Mouse (Mus musculus): Measurements from ENCODE around the gene Olfr323. TPM values are rescaled to one million over a fixed set of nuclear protein-coding genes. Genes with fewer than 3 reads are reported as not detected.

The Olfr323 gene
- not detected in 2 replicates for polyA plus RNA-seq (2015; fragmentation: Nextera tagmentation; extraction: Ambion mirVana)

DNA sequence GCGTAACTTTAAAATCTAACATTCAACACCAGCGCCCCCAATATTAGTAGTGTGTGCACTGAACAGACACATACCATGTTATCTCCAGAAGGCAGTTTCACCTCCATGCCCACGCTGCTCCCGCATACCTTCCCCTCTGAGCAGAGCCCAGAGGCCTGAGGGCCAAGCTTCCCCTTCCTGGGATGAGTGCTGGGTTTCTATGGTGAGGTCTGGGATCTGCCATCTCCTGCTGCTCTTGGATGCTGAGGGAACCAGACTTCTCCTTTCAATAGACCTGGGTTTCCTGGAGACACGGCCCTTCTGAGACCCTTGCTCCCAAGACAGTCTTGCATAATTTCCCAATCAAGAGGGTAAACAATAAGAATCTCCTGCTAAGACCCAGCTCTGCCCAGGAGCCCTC, at the start of gene Olfr323:
Olfr323 (minus strand) TSS at position 101 of the 400 bp plus-strand sequence.
- ATAC-seq (replicated peaks; ENCODE audit: insufficient number of reproducible peaks, insufficient read depth, low FRiP score, low read depth), result no peak
- no peak within 1 kb of the TSS for H3K27ac ChIP-seq
- no peaks in the 10 kb centered on the region for H3K4me1 ChIP-seq (replicated peaks)
- 63% methylated on average over 5 of the region's 5 CpGs for WGBS
- H3K36me3 ChIP-seq, result no peaks in the 10 kb centered on the region
- H3K4me3 ChIP-seq, result no peak within 1 kb of the TSS
- H3K4me2 ChIP-seq, result no peak within 1 kb of the TSS
- H3K9me3 ChIP-seq (replicated peaks), result no peaks in the 10 kb centered on the region
- no peak within 1 kb of the TSS for H3K9ac ChIP-seq
- H3K27me3 ChIP-seq, result no peaks in the 10 kb centered on the region; the same call in 1 of the 2 replicates

DNA sequence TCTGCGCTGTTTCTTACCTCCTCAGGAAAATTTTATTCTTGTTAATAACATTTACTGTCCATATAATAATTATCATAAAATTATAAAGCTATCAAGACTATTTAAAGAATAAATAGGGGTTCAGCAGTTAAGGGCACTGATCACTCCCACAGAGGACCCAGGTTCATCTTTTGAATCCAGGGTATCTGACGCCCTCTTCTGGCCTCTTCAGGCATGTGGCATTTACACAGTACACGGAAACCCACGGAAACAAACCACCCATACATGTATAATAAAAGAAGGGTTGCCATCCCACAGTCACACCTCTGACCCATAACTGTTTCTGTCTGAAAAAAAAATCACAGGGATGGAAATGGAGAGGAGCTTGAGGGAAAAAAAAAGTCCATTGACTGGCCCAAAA, 41.5 kb upstream of the Olfr323 start:
- no peaks in the 10 kb centered on the region for H3K36me3 ChIP-seq
- no peak overlapping the region for H3K4me3 ChIP-seq
- H3K9ac ChIP-seq, result no peak overlapping the region
- H3K27me3 ChIP-seq, result no peaks in the 10 kb centered on the region
- no peak overlapping the region for H3K4me2 ChIP-seq
- ATAC-seq (replicated peaks; ENCODE audit: insufficient number of reproducible peaks, insufficient read depth, low FRiP score, low read depth), result no peak
- no peaks in the 10 kb centered on the region for H3K9me3 ChIP-seq (replicated peaks)
- H3K27ac ChIP-seq, result no peak overlapping the region
- H3K4me1 ChIP-seq (replicated peaks), result no peaks in the 10 kb centered on the region
- WGBS, result 51% methylated on average over 4 of the region's 4 CpGs

DNA sequence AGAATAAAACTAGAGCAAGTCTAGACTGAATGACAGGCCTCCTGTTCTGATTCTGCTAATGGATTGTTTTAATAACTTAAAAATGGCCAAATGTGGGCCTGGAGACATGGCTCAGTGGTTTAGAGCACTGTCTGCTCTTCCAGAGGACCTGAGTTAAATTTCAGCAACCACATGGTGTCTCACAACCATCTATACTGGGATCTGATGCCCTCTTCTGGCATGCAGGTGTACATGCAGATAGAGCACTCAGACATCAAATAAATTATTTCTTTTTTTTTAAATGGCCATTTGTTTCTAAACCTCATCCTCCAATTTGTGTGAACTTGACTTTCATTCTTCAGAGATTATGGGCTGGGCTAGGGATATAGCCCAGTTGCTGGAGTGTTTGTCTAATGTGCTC, 39.0 kb upstream of the Olfr323 start:
- Histone ChIP-seq H3K9ac (no peak overlapping the region), H3K27ac (no peak overlapping the region), H3K4me3 (no peak overlapping the region), H3K27me3 (no peaks in the 10 kb centered on the region), H3K4me1 (replicated peaks) (no peaks in the 10 kb centered on the region), H3K4me2 (no peak overlapping the region), H3K36me3 (no peaks in the 10 kb centered on the region), H3K9me3 (replicated peaks) (no peaks in the 10 kb centered on the region)
- ATAC-seq (replicated peaks; ENCODE audit: insufficient number of reproducible peaks, insufficient read depth, low FRiP score, low read depth), result no peak

DNA sequence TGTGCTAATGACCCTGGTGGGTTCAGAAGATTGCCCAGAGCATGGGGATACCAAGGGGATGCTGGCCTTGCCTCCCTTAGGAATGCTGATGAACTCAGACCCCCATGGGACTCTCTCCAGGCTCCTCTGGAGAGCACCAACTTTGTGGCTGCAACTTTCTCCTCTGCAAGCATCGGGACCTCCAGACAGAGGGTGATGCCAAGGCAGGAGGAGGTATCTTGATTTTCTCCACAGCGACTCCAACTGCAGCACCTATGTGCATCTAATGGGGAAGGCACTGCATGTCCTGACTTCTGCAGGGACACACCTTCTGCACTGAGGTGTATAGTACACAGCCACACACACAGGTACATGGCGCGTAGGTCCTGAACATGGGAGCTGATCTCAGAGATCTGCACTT, 28.3 kb upstream of the Olfr323 start, which contains the start of gene Olfr322:
Olfr322 (plus strand) TSS at position 187 of the 400 bp plus-strand sequence.
- Histone ChIP-seq H3K4me2 (no peak within 1 kb of the TSS), H3K4me3 (no peak within 1 kb of the TSS), H3K27me3 (no peaks in the 10 kb centered on the region), H3K27ac (no peak within 1 kb of the TSS), H3K9me3 (replicated peaks) (no peaks in the 10 kb centered on the region), H3K36me3 (no peaks in the 10 kb centered on the region), H3K4me1 (replicated peaks) (no peaks in the 10 kb centered on the region), H3K9ac (no peak within 1 kb of the TSS)
- 76% methylated on average over 4 of the region's 4 CpGs for WGBS
- ATAC-seq (replicated peaks; ENCODE audit: insufficient number of reproducible peaks, insufficient read depth, low FRiP score, low read depth), result no peak

DNA sequence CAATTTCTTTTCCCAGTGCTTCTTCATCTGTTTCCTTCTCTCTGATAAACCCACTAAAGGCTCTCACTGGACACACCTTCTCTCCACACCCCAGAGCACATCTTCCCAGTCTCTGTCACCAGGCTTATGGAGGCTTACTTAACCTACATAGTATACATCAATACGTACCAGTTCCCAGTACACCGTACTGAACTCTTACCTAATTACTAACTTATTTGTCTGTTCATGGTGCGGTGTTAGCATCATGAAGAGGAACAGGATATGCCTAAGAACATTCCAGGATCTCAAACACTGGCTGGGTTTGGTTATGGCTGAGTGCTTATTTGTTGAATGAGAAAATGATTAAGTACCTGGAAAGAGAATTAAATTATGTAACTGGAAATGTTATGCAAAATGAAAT, 24.9 kb upstream of the Olfr323 start:
- Histone ChIP-seq H3K27ac (no peak overlapping the region), H3K4me2 (no peak overlapping the region), H3K9me3 (replicated peaks) (no peaks in the 10 kb centered on the region), H3K4me3 (no peak overlapping the region), H3K36me3 (no peaks in the 10 kb centered on the region), H3K27me3 (no peaks in the 10 kb centered on the region), H3K4me1 (replicated peaks) (no peaks in the 10 kb centered on the region), H3K9ac (no peak overlapping the region)
- 86% methylated on average over 3 of the region's 3 CpGs for WGBS
- no peak for ATAC-seq (replicated peaks; ENCODE audit: insufficient number of reproducible peaks, insufficient read depth, low FRiP score, low read depth)

DNA sequence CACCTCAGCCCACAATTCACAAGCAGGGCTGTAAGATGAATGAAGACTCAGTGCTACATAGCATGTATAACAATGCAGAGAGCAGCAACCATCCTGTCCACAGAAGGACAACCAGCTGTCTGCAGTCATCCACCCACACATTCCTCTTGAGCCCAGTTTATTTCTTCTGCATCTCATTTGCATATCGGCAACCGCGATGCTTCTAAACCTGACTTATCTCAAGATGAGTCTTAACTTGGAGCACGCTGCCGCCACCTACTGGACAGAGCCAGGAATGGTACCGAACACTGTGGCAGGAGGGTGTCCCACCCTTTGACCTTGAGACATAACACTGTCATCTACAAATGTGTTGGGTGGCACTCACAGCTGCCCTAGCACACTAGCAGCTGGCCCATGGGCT, 13.0 kb upstream of the Olfr323 start:
- Histone ChIP-seq H3K9ac (no peak overlapping the region), H3K4me2 (no peak overlapping the region), H3K36me3 (no peaks in the 10 kb centered on the region), H3K4me1 (replicated peaks) (peaks cover 7% of the 10 kb centered on the region), H3K9me3 (replicated peaks) (no peaks in the 10 kb centered on the region), H3K27ac (no peak overlapping the region), H3K4me3 (no peak overlapping the region), H3K27me3 (peaks cover 35% of the 10 kb centered on the region)
- no peak for ATAC-seq (replicated peaks; ENCODE audit: insufficient number of reproducible peaks, insufficient read depth, low FRiP score, low read depth)
- WGBS, result 29% methylated on average over 6 of the region's 6 CpGs

DNA sequence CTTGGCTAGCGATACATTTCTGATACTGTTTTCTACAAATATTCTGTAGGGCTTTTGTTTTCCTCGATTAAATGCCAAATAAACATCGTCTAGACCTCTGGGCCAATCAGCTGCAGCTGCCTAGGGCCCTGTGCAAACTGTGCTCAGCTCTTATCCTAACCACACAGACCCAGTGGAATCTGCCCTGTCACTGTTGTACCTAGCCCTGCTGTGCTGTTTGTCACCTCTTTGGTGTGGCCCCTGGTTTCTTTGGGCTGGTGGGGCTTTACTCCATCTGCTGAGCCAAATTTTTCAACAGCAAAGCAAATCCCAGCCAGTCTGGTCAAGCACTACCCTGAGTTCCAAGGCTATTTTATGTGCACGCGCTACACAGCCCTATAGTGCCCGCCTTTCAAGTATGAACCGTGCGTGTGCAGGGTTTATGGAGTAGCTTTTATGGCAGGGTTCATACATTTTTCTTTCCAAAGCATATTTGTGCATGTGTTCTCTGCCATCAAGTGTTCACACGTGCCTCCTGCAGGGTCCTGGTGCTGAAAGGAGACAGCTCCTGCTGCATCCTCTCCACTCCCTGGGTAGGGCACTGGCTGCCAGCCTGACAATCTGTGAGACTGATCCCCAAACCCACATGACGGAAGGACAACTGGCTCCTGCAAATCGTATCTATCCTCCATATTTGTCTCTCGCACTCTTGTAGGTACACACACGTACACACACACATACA, 11.5 kb upstream of the Olfr323 start:
- ATAC-seq (replicated peaks; ENCODE audit: insufficient number of reproducible peaks, insufficient read depth, low FRiP score, low read depth), result no peak
- Histone ChIP-seq H3K4me2 (no peak overlapping the region), H3K36me3 (no peaks in the 10 kb centered on the region), H3K9ac (no peak overlapping the region), H3K27ac (no peak overlapping the region), H3K27me3 (peaks cover 44% of the 10 kb centered on the region), H3K9me3 (replicated peaks) (no peaks in the 10 kb centered on the region), H3K4me3 (no peak overlapping the region), H3K4me1 (replicated peaks) (peaks cover 7% of the 10 kb centered on the region)
- WGBS, result 78% methylated on average over 13 of the region's 13 CpGs

DNA sequence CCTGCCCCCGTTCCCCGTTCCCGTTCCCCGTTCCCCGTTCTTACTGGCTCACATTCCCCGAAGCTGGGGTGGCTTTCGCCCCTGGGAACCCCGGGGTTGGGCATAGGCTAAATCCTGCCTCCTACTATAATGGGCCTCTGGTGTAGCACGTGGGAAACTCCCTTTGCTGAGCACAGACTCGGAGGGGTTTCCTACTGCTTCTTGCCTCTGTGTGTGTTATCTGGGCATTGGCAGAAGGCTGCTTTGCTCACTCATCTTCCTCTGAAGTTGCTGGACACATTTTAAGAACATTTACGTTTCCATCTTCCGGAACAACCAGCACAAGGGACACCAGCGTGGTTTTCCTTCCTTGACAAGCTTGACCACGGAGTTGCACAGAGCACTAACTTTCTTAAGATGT, 10.8 kb upstream of the Olfr323 start:
- H3K9me3 ChIP-seq (replicated peaks), result no peaks in the 10 kb centered on the region
- H3K4me2 ChIP-seq, result peak overlapping the region; percentile 73
- ATAC-seq (replicated peaks; ENCODE audit: insufficient number of reproducible peaks, insufficient read depth, low FRiP score, low read depth), result no peak
- WGBS, result 27% methylated on average over 14 of the region's 14 CpGs
- H3K9ac ChIP-seq, result no peak overlapping the region
- H3K4me3 ChIP-seq, result no peak overlapping the region
- peaks cover 7% of the 10 kb centered on the region for H3K4me1 ChIP-seq (replicated peaks)
- peaks cover 44% of the 10 kb centered on the region for H3K27me3 ChIP-seq
- no peaks in the 10 kb centered on the region for H3K36me3 ChIP-seq
- no peak overlapping the region for H3K27ac ChIP-seq

DNA sequence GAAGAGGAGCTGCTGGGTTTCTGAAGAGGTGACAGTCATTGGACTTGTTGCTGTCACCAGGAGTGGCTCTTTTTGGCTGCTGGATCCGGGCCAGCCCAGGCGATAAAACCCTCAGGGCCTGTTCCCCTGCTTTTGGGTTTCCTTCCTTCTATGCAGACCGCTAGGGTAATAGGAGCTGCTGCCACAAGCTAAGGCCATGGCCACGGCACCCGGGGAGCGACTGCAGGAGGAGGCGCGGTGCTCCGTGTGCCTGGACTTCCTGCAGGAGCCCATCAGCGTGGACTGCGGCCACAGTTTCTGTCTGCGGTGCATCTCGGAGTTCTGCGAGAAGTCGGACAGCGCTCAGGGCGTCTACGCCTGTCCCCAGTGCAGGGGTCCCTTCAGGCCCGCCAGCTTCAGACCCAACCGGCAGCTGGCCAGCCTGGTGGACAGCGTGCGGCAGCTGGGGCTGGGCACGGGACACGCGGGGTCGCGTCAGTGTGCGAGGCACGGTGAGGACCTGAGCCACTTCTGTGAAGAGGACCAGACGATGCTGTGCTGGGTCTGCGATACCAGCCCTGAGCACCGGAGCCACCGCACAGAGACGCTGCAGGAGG, 10.1 kb upstream of the Olfr323 start, which contains the start of gene Trim58:
Trim58 (plus strand) TSS at position 194 of the 596 bp plus-strand sequence.
- Histone ChIP-seq H3K9ac (peak within 1 kb of the TSS; percentile 12; the same call in 1 of the 2 replicates), H3K4me1 (replicated peaks) (peaks cover 7% of the 10 kb centered on the region), H3K27me3 (peaks cover 44% of the 10 kb centered on the region), H3K4me3 (peak within 1 kb of the TSS; percentile 43), H3K36me3 (no peaks in the 10 kb centered on the region), H3K27ac (no peak within 1 kb of the TSS), H3K9me3 (replicated peaks) (no peaks in the 10 kb centered on the region), H3K4me2 (peak within 1 kb of the TSS; percentile 73)
- 4% methylated on average over 34 of the region's 34 CpGs for WGBS
- no peak for ATAC-seq (replicated peaks; ENCODE audit: insufficient number of reproducible peaks, insufficient read depth, low FRiP score, low read depth)

DNA sequence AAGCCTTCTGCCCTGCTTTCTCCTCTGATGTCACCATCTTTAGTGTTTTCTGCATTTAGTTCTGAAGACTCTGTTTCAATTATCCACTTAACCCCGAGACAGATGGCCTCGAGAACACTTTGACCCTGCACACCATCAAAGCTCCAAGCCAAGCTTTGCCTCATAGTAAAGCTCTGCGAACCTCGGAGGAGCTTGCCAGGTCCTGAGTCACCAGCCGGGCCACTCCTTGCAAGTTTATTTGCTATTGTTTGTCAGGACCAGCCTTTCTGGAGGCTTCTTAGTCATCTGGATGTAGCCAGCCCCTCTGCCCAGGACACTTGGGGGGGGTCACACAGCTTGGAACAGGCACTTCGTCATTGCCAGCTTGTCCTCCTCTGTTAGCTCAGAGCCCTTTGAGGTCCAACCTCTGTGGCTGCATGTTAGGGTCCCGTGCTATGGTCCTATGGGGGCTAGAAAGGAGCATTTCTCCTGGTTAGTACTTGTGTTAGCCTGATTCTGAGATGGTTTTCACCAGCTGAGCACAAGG, 7.9 kb upstream of the Olfr323 start:
- H3K4me2 ChIP-seq, result no peak overlapping the region
- no peak overlapping the region for H3K4me3 ChIP-seq
- no peaks in the 10 kb centered on the region for H3K36me3 ChIP-seq
- 61% methylated on average over 7 of the region's 7 CpGs for WGBS
- no peak overlapping the region for H3K27ac ChIP-seq
- peaks cover 44% of the 10 kb centered on the region for H3K27me3 ChIP-seq
- no peak for ATAC-seq (replicated peaks; ENCODE audit: insufficient number of reproducible peaks, insufficient read depth, low FRiP score, low read depth)
- H3K4me1 ChIP-seq (replicated peaks), result peaks cover 7% of the 10 kb centered on the region
- no peak overlapping the region for H3K9ac ChIP-seq
- no peaks in the 10 kb centered on the region for H3K9me3 ChIP-seq (replicated peaks)

DNA sequence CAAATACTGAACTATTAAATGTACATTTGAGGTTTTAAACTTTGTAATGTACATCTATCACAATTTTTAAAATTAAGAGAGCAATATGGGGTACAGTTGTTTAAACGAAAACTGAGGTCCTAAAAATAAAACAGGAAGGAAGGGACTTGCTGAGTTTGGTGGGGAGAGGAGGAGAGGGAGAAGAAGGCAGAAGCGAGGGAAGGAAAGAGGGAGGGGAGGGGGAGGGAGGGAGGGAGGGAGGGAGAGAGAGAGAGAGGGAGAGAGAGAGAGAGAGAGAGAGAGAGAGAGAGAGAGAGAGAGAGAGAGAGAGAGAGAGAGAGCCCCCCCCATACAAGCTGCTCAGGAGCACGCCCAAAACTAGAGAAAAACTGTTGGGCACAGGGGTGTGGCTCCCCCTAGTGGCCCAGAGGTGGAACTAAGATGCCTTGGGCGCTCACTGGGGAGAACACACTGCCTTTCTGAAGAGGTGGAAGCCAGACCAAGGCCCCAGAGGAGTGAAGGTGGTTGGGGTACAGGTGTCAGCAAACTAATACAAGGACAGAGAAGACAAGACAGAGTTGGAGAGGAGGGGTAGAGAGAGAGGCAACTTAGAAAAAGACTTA, 6.2 kb upstream of the Olfr323 start:
- Histone ChIP-seq H3K27ac (no peak overlapping the region), H3K9me3 (replicated peaks) (no peaks in the 10 kb centered on the region), H3K4me2 (no peak overlapping the region), H3K4me3 (no peak overlapping the region), H3K9ac (no peak overlapping the region), H3K4me1 (replicated peaks) (peaks cover 7% of the 10 kb centered on the region), H3K36me3 (no peaks in the 10 kb centered on the region), H3K27me3 (peaks cover 38% of the 10 kb centered on the region)
- WGBS, result 8% methylated on average over 3 of the region's 4 CpGs
- no peak for ATAC-seq (replicated peaks; ENCODE audit: insufficient number of reproducible peaks, insufficient read depth, low FRiP score, low read depth)
